Comparison of ENCODE assay signal across 15 mouse cellular contexts in the genomic region with DNA sequence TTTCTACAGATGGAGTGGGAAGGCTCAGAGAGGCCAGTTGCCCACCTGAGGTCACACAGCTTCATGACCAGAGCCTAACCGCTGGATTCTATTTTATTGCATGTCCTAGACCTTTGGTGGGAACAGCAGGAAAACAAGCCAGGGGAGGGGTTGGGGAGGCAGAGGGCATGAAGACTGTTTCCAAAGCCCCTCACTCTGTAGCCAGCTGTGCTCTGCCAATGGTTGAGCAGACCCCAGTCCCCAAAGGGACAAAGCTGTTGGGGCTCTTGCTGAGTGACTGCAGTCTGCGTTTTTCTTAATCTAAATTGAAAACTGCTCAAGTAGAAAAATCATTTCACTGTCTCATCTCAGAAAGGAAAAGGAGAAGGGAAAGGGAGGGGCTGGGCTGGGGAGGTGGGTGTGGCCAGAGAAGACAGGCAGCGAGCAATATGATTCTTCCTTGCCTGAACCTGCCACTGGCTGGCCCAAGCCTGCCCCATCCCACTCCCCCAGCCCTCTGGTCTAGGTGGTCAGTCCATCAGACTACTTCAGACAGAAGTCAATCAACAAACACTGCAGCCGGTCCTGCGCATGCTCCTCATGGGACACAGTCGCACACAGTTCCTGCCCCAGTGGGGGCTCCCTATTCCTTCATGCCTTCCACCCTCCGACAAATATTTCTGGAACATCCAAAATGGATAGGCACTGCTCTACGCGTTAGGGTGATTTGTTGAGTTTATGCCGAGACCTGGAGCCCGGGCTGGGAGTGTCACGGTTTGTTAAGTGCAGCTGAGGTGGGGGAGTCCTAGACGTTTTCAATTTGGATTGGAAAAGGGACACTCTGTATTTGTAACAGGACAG. TPM values are rescaled to one million over a fixed set of nuclear protein-coding genes. Genes with fewer than 3 reads are reported as not detected.
DNase-seq lines count a peak whose midpoint lies in the region; ATAC-seq and TF ChIP-seq lines count a peak whose summit lies in the region.
"Had no signal": no experiment of that assay in that cellular context is flagged by ENCODE, and none has a peak within 500 bp of the region (broad histone marks: within the 10 kb centered on the region; RNA-seq: fewer than 3 reads in every experiment).

No protein-coding gene starts in this region.

- H3K9me3 ChIP-seq in kidney, embryonic 14.5 days (ENCODE audit: control insufficient read depth, low read length), result no peaks in the 10 kb centered on the region
- H3K9me3 ChIP-seq in embryonic facial prominence, embryonic 11.5 days (replicated peaks; ENCODE audit: control insufficient read depth, low read length), result no peaks in the 10 kb centered on the region
- no peaks in the 10 kb centered on the region for H3K9me3 ChIP-seq in limb, embryonic 12.5 days
- no peaks in the 10 kb centered on the region for H3K9me3 ChIP-seq in neural tube, embryonic 15.5 days (replicated peaks)
- H3K9me3 ChIP-seq: embryonic facial prominence, embryonic 13.5 days; G1E; heart, embryonic 15.5 days had no signal

- H3K9ac ChIP-seq in kidney, embryonic 14.5 days (ENCODE audit: low read depth, low read length), result no peak overlapping the region
- no peak overlapping the region for H3K9ac ChIP-seq in embryonic facial prominence, embryonic 11.5 days (replicated peaks; ENCODE audit: low read length)
- H3K9ac ChIP-seq in limb, embryonic 12.5 days (replicated peaks), result no peak overlapping the region
- no peak overlapping the region; the same call in 1 of the 2 replicates for H3K9ac ChIP-seq in neural tube, embryonic 15.5 days (replicated peaks)
- H3K9ac ChIP-seq: heart, embryonic 15.5 days had no signal

- DNase-seq in kidney, postnatal 25 days, result no peak
- DNase-seq in embryonic facial prominence, embryonic 11.5 days (ENCODE audit: low spot score), result peak; percentile 45
- DNase-seq in heart, adult 11 months, result no peak
- no peak for DNase-seq in thymus, adult 2 months
- DNase-seq: cerebellum, adult 11-12 months; lung, postnatal 4 days; right cerebral cortex, postnatal 14 days; thymus, adult 18-20 months had no signal

- peak overlapping the region; percentile 70; the same call in 1 of the 2 replicates for H3K27ac ChIP-seq in kidney, embryonic 14.5 days (ENCODE audit: low read depth, low read length)
- no peak overlapping the region for H3K27ac ChIP-seq in embryonic facial prominence, embryonic 11.5 days (replicated peaks; ENCODE audit: low read depth, low read length)
- H3K27ac ChIP-seq in limb, embryonic 12.5 days, result no peak overlapping the region
- H3K27ac ChIP-seq in neural tube, embryonic 15.5 days (replicated peaks), result peak overlapping the region; percentile 37; the same call in 1 of the 2 replicates
- no peak overlapping the region for H3K27ac ChIP-seq in thymus, adult 2 months (ENCODE audit: control insufficient read depth, insufficient read depth, low read length)
- H3K27ac ChIP-seq: embryonic facial prominence, embryonic 13.5 days; heart, embryonic 15.5 days had no signal

- peak; percentile 36; the same call in 1 of the 2 replicates for ATAC-seq in kidney, embryonic 14.5 days (ENCODE audit: low FRiP score, low TSS enrichment)
- peak; percentile 61; the same call in 1 of the 2 replicates for ATAC-seq in embryonic facial prominence, embryonic 11.5 days (replicated peaks; ENCODE audit: insufficient number of reproducible peaks, low FRiP score, low TSS enrichment, low read depth)
- ATAC-seq in limb, embryonic 12.5 days (ENCODE audit: insufficient number of reproducible peaks, insufficient read depth, low FRiP score, low TSS enrichment, low read depth), result peak; percentile 60; the same call in 1 of the 2 replicates
- no peak; the same call in 1 of the 2 replicates for ATAC-seq in neural tube, embryonic 15.5 days (ENCODE audit: low FRiP score)
- ATAC-seq in activated CD4-positive, CD25-positive, alpha-beta regulatory T cell, adult 4 months, result no peak

- H3K36me3 ChIP-seq in kidney, embryonic 14.5 days (ENCODE audit: control insufficient read depth, insufficient read depth, low read length), result no peaks in the 10 kb centered on the region
- H3K36me3 ChIP-seq in embryonic facial prominence, embryonic 11.5 days (replicated peaks; ENCODE audit: control insufficient read depth, insufficient read depth, low read depth, low read length), result no peaks in the 10 kb centered on the region
- no peaks in the 10 kb centered on the region for H3K36me3 ChIP-seq in limb, embryonic 12.5 days
- no peaks in the 10 kb centered on the region for H3K36me3 ChIP-seq in neural tube, embryonic 15.5 days
- H3K36me3 ChIP-seq in thymus, adult 2 months (ENCODE audit: control insufficient read depth, insufficient read depth, low read length), result no peaks in the 10 kb centered on the region
- H3K36me3 ChIP-seq: embryonic facial prominence, embryonic 13.5 days; G1E; heart, embryonic 15.5 days had no signal

- H3K4me1 ChIP-seq in kidney, embryonic 14.5 days (ENCODE audit: control insufficient read depth, insufficient read depth, low read length), result peaks cover 14% of the 10 kb centered on the region
- peaks cover 4% of the 10 kb centered on the region for H3K4me1 ChIP-seq in embryonic facial prominence, embryonic 11.5 days (ENCODE audit: control insufficient read depth, insufficient read depth, low read length)
- peaks cover 23% of the 10 kb centered on the region for H3K4me1 ChIP-seq in limb, embryonic 12.5 days (replicated peaks)
- peaks cover 25% of the 10 kb centered on the region for H3K4me1 ChIP-seq in neural tube, embryonic 15.5 days
- H3K4me1 ChIP-seq in thymus, adult 2 months (replicated peaks; ENCODE audit: control insufficient read depth, insufficient read depth, low read length), result no peaks in the 10 kb centered on the region
- H3K4me1 ChIP-seq: heart, embryonic 15.5 days had no signal

- WGBS in kidney, embryonic 14.5 days, result 31% methylated on average over 13 of the region's 13 CpGs
- 55% methylated on average over 13 of the region's 13 CpGs for whole genome bisulfite sequencing in embryonic facial prominence, embryonic 11.5 days
- WGBS in limb, embryonic 12.5 days, result 62% methylated on average over 13 of the region's 13 CpGs
- 47% methylated on average over 13 of the region's 13 CpGs for WGBS in neural tube, embryonic 15.5 days
- WGBS in thymus, adult 2 months, result 78% methylated on average over 13 of the region's 13 CpGs

- no peak for TF ChIP-seq POLR2A in thymus, adult 2 months (IDR thresholded peaks at IDR 0.05; ENCODE audit: control insufficient read depth, extremely low read depth, insufficient read depth, low read length, poor library complexity)

- no peaks in the 10 kb centered on the region for H3K27me3 ChIP-seq in kidney, embryonic 14.5 days (ENCODE audit: control insufficient read depth, insufficient read depth, low read length)
- no peaks in the 10 kb centered on the region for H3K27me3 ChIP-seq in embryonic facial prominence, embryonic 11.5 days (ENCODE audit: control insufficient read depth, insufficient read depth, low read length)
- no peaks in the 10 kb centered on the region; the same call in 1 of the 2 replicates for H3K27me3 ChIP-seq in limb, embryonic 12.5 days
- H3K27me3 ChIP-seq in neural tube, embryonic 15.5 days (replicated peaks), result no peaks in the 10 kb centered on the region
- H3K27me3 ChIP-seq in thymus, adult 2 months (ENCODE audit: control insufficient read depth, insufficient read depth, low read length), result no peaks in the 10 kb centered on the region
- H3K27me3 ChIP-seq: embryonic facial prominence, embryonic 13.5 days had no signal

- no peak overlapping the region for H3K4me3 ChIP-seq in kidney, embryonic 14.5 days (ENCODE audit: low read length)
- H3K4me3 ChIP-seq in embryonic facial prominence, embryonic 11.5 days (ENCODE audit: low read depth, low read length), result no peak overlapping the region
- H3K4me3 ChIP-seq in limb, embryonic 12.5 days (replicated peaks), result no peak overlapping the region
- no peak overlapping the region for H3K4me3 ChIP-seq in neural tube, embryonic 15.5 days (replicated peaks)
- H3K4me3 ChIP-seq in thymus, adult 2 months (ENCODE audit: control insufficient read depth, insufficient read depth, low read length), result no peak overlapping the region
- H3K4me3 ChIP-seq: embryonic facial prominence, embryonic 13.5 days; heart, embryonic 15.5 days had no signal

- H3K4me2 ChIP-seq in kidney, embryonic 14.5 days (replicated peaks; ENCODE audit: low read depth, low read length), result peak overlapping the region; percentile 15; the same call in 1 of the 2 replicates
- H3K4me2 ChIP-seq in embryonic facial prominence, embryonic 11.5 days (ENCODE audit: low read depth, low read length), result no peak overlapping the region
- H3K4me2 ChIP-seq in limb, embryonic 12.5 days, result no peak overlapping the region
- no peak overlapping the region for H3K4me2 ChIP-seq in neural tube, embryonic 15.5 days
- H3K4me2 ChIP-seq: embryonic facial prominence, embryonic 13.5 days; heart, embryonic 15.5 days had no signal

- TF ChIP-seq CTCF in thymus, adult 2 months (IDR thresholded peaks at IDR 0.05; ENCODE audit: borderline replicate concordance, control insufficient read depth, extremely low read depth, insufficient read depth, low read length, poor library complexity), result no peak

RNA-seq across cellular contexts. Expression of gene Ctnnbl1, which starts 45.7 kb away (rescaled TPM):
- polyA plus RNA-seq in kidney, embryonic 14.5 days (2014; fragmentation: Nextera tagmentation; extraction: Ambion mirVana), result 55.4 and 77.1 TPM in 2 replicates
- 94.9 and 97.1 TPM in 2 replicates for polyA plus RNA-seq in embryonic facial prominence, embryonic 11.5 days (2014; fragmentation: Nextera tagmentation; extraction: Ambion mirVana)
- 76.6 and 79.3 TPM in 2 replicates for polyA plus RNA-seq in limb, embryonic 12.5 days (2016; fragmentation: Nextera tagmentation; extraction: Ambion mirVana)
- polyA plus RNA-seq in neural tube, embryonic 15.5 days (2015; fragmentation: Nextera tagmentation; extraction: Ambion mirVana), result 51.3 and 52.6 TPM in 2 replicates
- 10 to 100 TPM; 64.0 to 74.3 TPM for polyA plus RNA-seq in activated CD4-positive, CD25-positive, alpha-beta regulatory T cell, adult 4 months (2017; shearing (Covaris generic))
- 65.5 and 68.5 TPM in 2 replicates for polyA plus RNA-seq in thymus, adult 2 months (2012; rRNA removed)

Comparison
In these comparisons a context has a peak if more than half of its experiments do, and no peak if none do; other contexts are left out.
1. ATAC-seq: peak in kidney, embryonic 14.5 days (single experiment), embryonic facial prominence, embryonic 11.5 days (single experiment) and limb, embryonic 12.5 days (single experiment); none in neural tube, embryonic 15.5 days (single experiment) and activated CD4-positive, CD25-positive, alpha-beta regulatory T cell, adult 4 months (single experiment).
2. H3K27ac ChIP-seq: peak in kidney, embryonic 14.5 days (single experiment) and neural tube, embryonic 15.5 days (single experiment); none in embryonic facial prominence, embryonic 11.5 days (single experiment), limb, embryonic 12.5 days (single experiment) and thymus, adult 2 months (single experiment).